20 mouse cellular contexts compared by ENCODE assay signal in the genomic region with DNA sequence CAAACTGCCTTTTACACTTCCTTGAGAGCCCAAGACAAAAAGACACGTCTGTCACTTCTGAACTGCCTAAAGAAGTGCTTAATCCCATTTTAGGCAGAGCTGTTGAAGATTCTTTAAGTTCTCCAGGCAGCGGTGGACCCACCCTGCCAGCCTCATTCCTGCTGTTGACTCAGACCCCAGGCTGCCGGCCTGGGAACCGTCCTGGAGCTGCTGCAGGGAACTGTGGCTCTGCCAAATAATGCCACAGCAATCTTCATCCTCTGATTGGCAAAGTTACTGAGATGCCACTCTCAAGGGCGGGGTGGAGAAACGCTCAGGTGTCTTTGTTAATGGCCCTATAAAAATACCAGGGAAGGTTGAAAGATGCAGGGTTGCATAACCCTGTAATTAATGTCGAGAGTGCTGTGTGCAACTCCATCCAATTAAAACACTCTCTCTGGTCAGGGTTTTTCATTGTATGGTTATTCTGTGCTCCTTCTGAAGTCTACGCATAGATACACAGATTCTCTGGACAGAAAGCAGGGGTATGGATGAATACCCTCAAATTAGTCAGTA. TPM values are rescaled to one million over a fixed set of nuclear protein-coding genes. Genes with fewer than 3 reads are reported as not detected.
DNase-seq lines count a peak whose midpoint lies in the region; ATAC-seq and TF ChIP-seq lines count a peak whose summit lies in the region.
"Had no signal": no experiment of that assay in that cellular context is flagged by ENCODE, and none has a peak within 500 bp of the region (broad histone marks: within the 10 kb centered on the region; RNA-seq: fewer than 3 reads in every experiment).

No protein-coding gene starts in this region.

- no peak overlapping the region for H3K4me3 ChIP-seq in midbrain, embryonic 11.5 days (ENCODE audit: low read depth, low read length)
- no peak overlapping the region for H3K4me3 ChIP-seq in midbrain, postnatal 0 days (ENCODE audit: low read depth, low read length)
- no peak overlapping the region for H3K4me3 ChIP-seq in heart, embryonic 12.5 days
- H3K4me3 ChIP-seq: embryonic facial prominence, embryonic 15.5 days; heart, embryonic 10.5 days; heart, embryonic 15.5 days; hindbrain, embryonic 10.5 days; hindbrain, embryonic 15.5 days had no signal

- TF ChIP-seq CTCF in midbrain, postnatal 0 days (IDR thresholded peaks at IDR 0.05), result no peak

- no peak overlapping the region for H3K4me2 ChIP-seq in midbrain, embryonic 11.5 days
- H3K4me2 ChIP-seq in midbrain, postnatal 0 days (ENCODE audit: low read depth, low read length, poor library complexity, severe bottlenecking), result no peak overlapping the region
- H3K4me2 ChIP-seq in heart, embryonic 12.5 days, result no peak overlapping the region
- H3K4me2 ChIP-seq: embryonic facial prominence, embryonic 15.5 days; heart, embryonic 15.5 days; hindbrain, embryonic 15.5 days had no signal

- WGBS in midbrain, embryonic 11.5 days, result 35% methylated on average over 8 of the region's 8 CpGs
- WGBS in midbrain, postnatal 0 days, result 46% methylated on average over 8 of the region's 8 CpGs
- 48% methylated on average over 8 of the region's 8 CpGs for WGBS in heart, embryonic 12.5 days

- no peak overlapping the region for H3K9ac ChIP-seq in midbrain, embryonic 11.5 days (ENCODE audit: low read length)
- H3K9ac ChIP-seq in midbrain, postnatal 0 days (replicated peaks; ENCODE audit: low read length, poor library complexity, severe bottlenecking), result no peak overlapping the region
- no peak overlapping the region for H3K9ac ChIP-seq in heart, embryonic 12.5 days
- H3K9ac ChIP-seq: embryonic facial prominence, embryonic 15.5 days; heart, embryonic 15.5 days; hindbrain, embryonic 15.5 days had no signal

- no peaks in the 10 kb centered on the region for H3K9me3 ChIP-seq in midbrain, embryonic 11.5 days (ENCODE audit: control insufficient read depth, low read length)
- H3K9me3 ChIP-seq in midbrain, postnatal 0 days (ENCODE audit: low read length), result no peaks in the 10 kb centered on the region
- no peaks in the 10 kb centered on the region for H3K9me3 ChIP-seq in heart, embryonic 12.5 days (replicated peaks)
- H3K9me3 ChIP-seq: embryonic facial prominence, embryonic 15.5 days; heart, embryonic 10.5 days; heart, embryonic 15.5 days; hindbrain, embryonic 10.5 days; hindbrain, embryonic 15.5 days had no signal

- no peak overlapping the region for H3K27ac ChIP-seq in midbrain, embryonic 11.5 days (ENCODE audit: low read depth, low read length)
- H3K27ac ChIP-seq in midbrain, postnatal 0 days (ENCODE audit: low read depth, low read length), result no peak overlapping the region
- H3K27ac ChIP-seq in heart, embryonic 12.5 days (ENCODE audit: poor library complexity, severe bottlenecking), result no peak overlapping the region
- H3K27ac ChIP-seq: embryonic facial prominence, embryonic 15.5 days; heart, embryonic 10.5 days; heart, embryonic 15.5 days; hindbrain, embryonic 10.5 days; hindbrain, embryonic 15.5 days had no signal

- no peaks in the 10 kb centered on the region for H3K36me3 ChIP-seq in midbrain, embryonic 11.5 days (ENCODE audit: control insufficient read depth, insufficient read depth, low read length)
- H3K36me3 ChIP-seq in midbrain, postnatal 0 days (ENCODE audit: insufficient read depth, low read length), result no peaks in the 10 kb centered on the region
- H3K36me3 ChIP-seq in heart, embryonic 12.5 days, result no peaks in the 10 kb centered on the region
- H3K36me3 ChIP-seq: embryonic facial prominence, embryonic 15.5 days; heart, embryonic 10.5 days; heart, embryonic 15.5 days; hindbrain, embryonic 10.5 days; hindbrain, embryonic 15.5 days had no signal

- 0 out of 2 replicates have a peak, but pooled peaks have one; percentile 38 for ATAC-seq in midbrain, embryonic 11.5 days (ENCODE audit: low FRiP score)
- ATAC-seq in midbrain, postnatal 0 days (ENCODE audit: low FRiP score), result no peak
- no peak for ATAC-seq in heart, embryonic 12.5 days (ENCODE audit: insufficient number of reproducible peaks, low FRiP score)
- ATAC-seq: forebrain, embryonic 14.5 days; intestine, embryonic 16.5 days had no signal

- no peaks in the 10 kb centered on the region for H3K27me3 ChIP-seq in midbrain, embryonic 11.5 days (ENCODE audit: control insufficient read depth, insufficient read depth, low read length)
- no peaks in the 10 kb centered on the region; the same call in 1 of the 2 replicates for H3K27me3 ChIP-seq in midbrain, postnatal 0 days (ENCODE audit: insufficient read depth, low read length)
- peaks cover 91% of the 10 kb centered on the region for H3K27me3 ChIP-seq in heart, embryonic 12.5 days (replicated peaks)
- H3K27me3 ChIP-seq: embryonic facial prominence, embryonic 15.5 days; hindbrain, embryonic 15.5 days had no signal

- H3K4me1 ChIP-seq in midbrain, embryonic 11.5 days (ENCODE audit: control insufficient read depth, insufficient read depth, low read length), result peaks cover 11% of the 10 kb centered on the region
- no peaks in the 10 kb centered on the region; the same call in 1 of the 2 replicates for H3K4me1 ChIP-seq in midbrain, postnatal 0 days (ENCODE audit: insufficient read depth, low read length)
- H3K4me1 ChIP-seq in heart, embryonic 12.5 days (replicated peaks), result peaks cover 9% of the 10 kb centered on the region

- DNase-seq in midbrain, embryonic 11.5 days (ENCODE audit: low spot score, missing footprints), result no peak
- no peak for DNase-seq in midbrain, postnatal 0 days (ENCODE audit: low spot score)
- DNase-seq in NIH3T3 (ENCODE audit: low read depth), result peak; percentile 59
- DNase-seq in gonadal fat pad, adult 2 months (ENCODE audit: low read depth), result peak; percentile 45
- DNase-seq in cerebellum, adult 11 months, result no peak
- DNase-seq: B cell, adult 2 months; cerebellum, adult 18-20 months; cerebellum, adult 9-11 months; cerebellum, postnatal 36 days; gastrocnemius, postnatal 36 days; heart, adult 18-20 months; kidney, adult 2 months had no signal

RNA-seq across cellular contexts. Expression of gene Runx1, which starts 2.4 kb away (rescaled TPM):
- polyA plus RNA-seq in midbrain, embryonic 11.5 days (2014; fragmentation: Nextera tagmentation; extraction: Ambion mirVana), result 0.93 and 0.97 TPM in 2 replicates
- 1.7 and 2.0 TPM in 2 replicates for total RNA-seq in midbrain, postnatal 0 days (2014; rRNA removed)
- 0.64 and 0.74 TPM in 2 replicates for polyA plus RNA-seq in midbrain, postnatal 0 days (2015; fragmentation: Nextera tagmentation; extraction: Ambion mirVana)
- 9.4 and 21.5 TPM in 2 replicates for polyA plus RNA-seq in gonadal fat pad, adult 2 months (2012; rRNA removed)
- polyA plus RNA-seq in heart, embryonic 12.5 days (2016; fragmentation: Nextera tagmentation; extraction: Ambion mirVana), result 1.3 and 1.5 TPM in 2 replicates

Comparison
In these comparisons a context has a peak if more than half of its experiments do, and no peak if none do; other contexts are left out.
1. DNase-seq: peak in NIH3T3 (single experiment) and gonadal fat pad, adult 2 months (single experiment); none in midbrain, embryonic 11.5 days (single experiment), midbrain, postnatal 0 days (single experiment) and cerebellum, adult 11 months (single experiment).